Mouse (Mus musculus): ENCODE measurements around the gene Zbtb12.
A peak's percentile ranks its signal among the peaks of the same experiment; 100 is the strongest.
"Not testable (repeated sequence)": the region's sequence is repeated elsewhere in the genome, so short reads cannot be mapped to it uniquely, and the experiment has no call there.

Gene Zbtb12

GRCm38 (mm10) chr17:34879336-34879879, at the start of gene Zbtb12:
Zbtb12 (plus strand) TSS chr17:34879483.
- DNase-seq (ENCODE audit: low read depth, low spot score) = peak; percentile 58

DNA sequence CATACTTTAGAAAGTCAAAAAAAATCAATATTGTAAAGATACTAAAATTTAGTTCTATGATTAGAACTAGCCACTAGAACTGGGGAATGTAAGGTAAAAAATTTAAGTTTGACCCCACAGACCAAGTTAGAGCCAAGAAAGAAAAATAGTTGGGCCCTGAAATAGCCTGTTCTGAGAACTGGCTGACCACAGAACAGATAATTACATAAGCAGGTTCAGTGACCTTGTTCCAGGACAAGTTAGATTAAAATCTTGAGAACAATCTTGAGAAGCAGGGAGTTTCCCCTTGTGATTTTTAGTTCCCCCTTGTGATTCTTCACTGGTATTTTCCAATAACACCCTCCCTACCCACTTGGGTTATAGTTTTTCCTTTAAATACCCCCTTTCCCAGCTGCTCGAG, 48.5 kb upstream of the Zbtb12 start:
- not testable (repeated sequence) for DNase-seq (ENCODE audit: low read depth, low spot score)

DNA sequence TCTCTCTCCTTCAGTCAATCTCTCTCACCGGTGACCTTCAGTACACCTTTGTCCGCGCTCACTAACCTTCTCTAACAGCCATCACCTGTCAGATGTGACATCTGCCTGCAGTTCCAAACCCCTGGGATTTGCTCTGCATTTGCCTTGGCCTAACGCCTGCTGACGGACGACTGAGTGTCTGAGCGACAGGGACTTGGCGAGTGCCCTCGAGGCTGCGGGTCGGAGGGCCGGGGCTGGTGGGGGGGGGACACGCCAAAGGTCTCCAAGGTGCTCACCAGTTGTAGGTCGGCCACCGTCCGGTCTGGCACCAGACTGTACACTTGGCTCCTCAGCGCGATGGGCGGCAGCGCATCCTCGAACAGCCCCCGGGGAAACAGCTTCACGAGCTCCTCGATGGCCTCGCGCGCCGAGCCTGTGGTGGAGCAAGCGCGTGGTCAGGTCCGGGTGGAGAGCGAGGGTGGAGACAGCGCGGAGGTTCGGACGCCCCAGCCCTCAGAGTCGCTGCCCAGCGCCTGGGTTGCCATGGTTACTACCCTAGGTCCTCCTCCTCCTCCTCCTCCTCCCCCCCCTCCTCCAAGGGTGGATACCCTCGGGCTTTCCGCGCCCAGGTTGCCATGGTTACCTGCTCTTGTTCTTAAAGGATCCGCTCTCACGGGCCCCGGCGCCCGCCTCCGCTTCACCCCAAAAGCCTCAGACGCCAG, 43.0 kb upstream of the Zbtb12 start:
- no peak for DNase-seq (ENCODE audit: low read depth, low spot score)

GRCm38 (mm10) chr17:34836856-34837221, 42.4 kb upstream of the Zbtb12 start, which contains the start of the genes Stk19 and Dxo:
Stk19 (minus strand) TSS chr17:34836945.
Dxo (plus strand) TSS chr17:34837019.
- DNase-seq (ENCODE audit: low read depth, low spot score) = peak; percentile 97

- DNase-seq (ENCODE audit: low read depth, low spot score) = no peak
Observed at GRCm38 (mm10) chr17:34837464-34838324, 41.6 kb upstream of the Zbtb12 start.

DNA sequence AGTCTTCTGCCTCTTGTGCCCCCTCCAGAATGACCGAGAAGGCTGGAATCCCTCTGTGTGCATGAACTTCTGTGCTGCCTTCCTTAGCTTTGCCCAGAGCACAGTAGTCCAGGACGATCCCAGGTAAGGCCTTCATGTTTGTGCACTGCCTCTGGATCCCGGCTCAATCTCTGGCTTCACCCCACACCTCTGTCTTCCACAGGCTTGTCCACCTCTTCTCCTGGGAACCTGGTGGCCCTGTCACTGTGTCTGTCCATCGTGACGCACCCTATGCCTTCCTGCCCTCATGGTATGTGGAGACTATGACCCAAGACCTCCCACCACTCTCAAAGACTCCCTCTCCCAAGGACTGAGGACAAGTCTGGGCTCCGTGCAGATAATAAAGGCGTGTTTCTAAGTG, 40.5 kb upstream of the Zbtb12 start:
- no peak for DNase-seq (ENCODE audit: low read depth, low spot score)

DNA sequence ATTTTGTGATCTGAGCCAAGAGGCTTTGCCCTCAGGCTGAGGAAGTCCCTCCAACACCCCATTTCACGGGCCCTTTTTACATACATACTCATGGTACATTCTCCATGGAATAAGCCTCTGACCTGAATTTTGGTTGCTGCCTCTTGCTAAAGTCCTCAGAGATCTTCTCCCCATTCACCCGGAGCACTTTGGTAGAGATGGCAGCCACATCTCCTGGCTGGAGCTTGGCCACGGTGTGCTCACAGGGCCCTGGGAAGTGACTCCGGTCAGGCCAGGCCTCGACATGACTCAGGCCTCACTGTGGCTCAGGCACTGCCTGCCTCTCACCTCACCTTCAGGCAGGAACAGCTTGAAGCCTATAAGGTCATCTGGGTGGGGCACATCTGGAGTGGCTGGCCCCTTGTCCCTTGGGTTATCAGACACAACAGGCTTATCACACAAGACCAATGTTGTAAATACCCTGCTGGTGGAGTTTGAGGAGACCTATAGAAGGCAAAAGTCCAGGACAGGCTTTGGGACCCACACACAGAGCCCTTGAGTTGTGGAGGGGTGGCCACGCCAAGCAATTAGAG, 38.5 kb upstream of the Zbtb12 start:
- DNase-seq (ENCODE audit: low read depth, low spot score) = no peak

DNA sequence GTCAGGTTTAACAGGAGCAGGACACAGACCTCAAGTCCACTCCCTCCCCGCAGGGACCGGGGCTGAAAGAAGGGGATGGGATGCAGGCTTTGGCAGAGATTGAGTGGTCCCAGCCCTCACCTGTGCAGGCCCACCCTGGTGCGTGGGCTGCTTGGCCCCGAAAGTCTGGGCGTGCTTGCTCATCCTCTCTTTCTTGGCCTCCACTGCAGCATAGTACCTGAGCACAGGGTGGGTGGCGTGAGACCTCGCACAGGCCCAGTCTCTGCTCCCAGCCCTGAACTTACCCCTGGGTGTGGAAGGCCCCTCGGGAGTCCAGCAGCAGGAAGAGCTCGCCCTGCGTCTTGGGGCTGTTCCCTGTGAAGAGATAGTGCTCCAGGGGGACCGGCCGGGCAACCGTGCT, 34.4 kb upstream of the Zbtb12 start:
- no peak for DNase-seq (ENCODE audit: low read depth, low spot score)

DNA sequence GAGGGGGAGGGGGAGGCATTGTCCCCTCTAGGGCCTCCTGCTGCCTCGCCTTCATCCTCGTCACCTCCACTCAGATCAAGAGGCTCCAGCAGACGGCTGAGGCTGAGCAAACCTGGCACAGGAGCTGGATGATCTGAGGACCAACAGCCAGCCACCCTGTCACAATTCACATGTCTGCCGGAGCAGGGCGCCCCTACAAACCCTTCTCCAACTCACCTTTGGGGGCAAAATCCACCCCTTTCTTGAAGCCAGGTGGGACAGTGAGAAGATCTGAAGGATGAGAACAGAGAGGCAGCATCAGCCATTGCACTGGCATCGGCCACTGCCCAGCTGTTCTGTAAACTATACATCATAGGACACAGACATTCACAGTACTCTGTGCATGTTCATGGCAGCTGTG, 32.1 kb upstream of the Zbtb12 start:
- DNase-seq (ENCODE audit: low read depth, low spot score) = no peak

- no peak for DNase-seq (ENCODE audit: low read depth, low spot score)
Observed at GRCm38 (mm10) chr17:34847615-34848014, 31.7 kb upstream of the Zbtb12 start.

DNA sequence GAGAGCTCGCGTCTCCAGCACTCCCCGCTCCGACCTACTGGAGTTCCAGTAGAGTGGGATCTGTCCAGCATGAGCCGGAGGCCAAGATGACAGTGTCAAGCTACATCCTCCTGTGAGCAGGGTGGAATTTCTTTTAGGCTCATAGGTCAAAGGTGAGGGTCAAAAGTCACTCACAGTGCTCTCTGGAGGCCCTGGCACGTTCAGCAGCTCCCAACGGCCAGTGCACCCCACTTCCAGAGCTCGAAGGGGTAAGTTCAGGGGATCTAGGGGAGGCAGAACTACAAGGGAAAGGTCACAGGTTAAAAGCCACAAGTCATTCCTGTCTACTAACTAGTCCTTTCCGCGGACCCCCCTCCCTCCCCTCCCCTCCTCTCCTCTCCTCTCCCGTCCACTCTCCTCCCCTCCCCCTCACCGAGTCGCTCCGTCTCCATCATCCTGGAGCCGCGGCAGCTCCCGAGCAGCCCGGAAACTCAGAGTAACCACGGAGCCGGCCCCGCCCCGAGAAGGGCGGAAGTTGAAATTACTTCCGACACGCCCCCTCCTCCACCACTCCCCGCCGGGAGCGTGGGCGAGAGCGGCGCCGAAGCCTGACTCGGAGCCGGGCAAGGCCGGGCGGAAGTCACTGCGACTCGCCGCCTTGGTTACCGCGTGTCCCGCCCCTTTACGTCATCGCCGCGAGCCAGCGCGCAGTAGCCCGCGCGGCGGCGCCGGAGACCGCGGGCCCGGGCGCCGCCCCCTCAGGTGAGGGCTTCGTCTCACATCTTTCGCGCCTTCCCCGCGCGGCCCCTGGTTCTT, 29.4 kb upstream of the Zbtb12 start, which contains the start of the genes Skiv2l and Nelfe:
TSS of gene Skiv2l (minus strand) at position 489 of the 795 bp plus-strand sequence.
TSS of gene Nelfe (plus strand) at position 670 of the 795 bp plus-strand sequence.
- peak; percentile 99 for DNase-seq (ENCODE audit: low read depth, low spot score)

GRCm38 (mm10) chr17:34850517-34851125, 28.7 kb upstream of the Zbtb12 start:
- no peak for DNase-seq (ENCODE audit: low read depth, low spot score)

DNA sequence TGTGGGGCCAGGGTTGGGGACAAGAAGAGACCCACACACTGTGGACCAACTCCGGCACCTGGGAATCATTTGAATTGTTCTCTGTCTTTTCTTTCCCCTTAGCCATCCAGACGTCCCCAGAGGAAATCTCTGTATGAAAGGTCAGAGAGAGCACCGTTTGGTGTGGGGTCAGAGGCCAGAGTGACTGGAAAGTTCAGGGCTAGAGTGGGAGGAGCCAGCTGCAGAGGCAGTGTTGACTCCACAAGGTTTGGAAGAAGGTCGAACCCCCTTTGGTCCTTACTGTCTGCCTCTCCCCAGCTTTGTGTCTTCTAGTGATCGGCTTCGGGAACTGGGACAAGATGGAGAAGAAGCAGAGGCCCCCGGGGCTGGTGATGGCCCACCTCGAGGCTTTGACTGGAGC, 25.8 kb upstream of the Zbtb12 start:
- no peak for DNase-seq (ENCODE audit: low read depth, low spot score)

DNA sequence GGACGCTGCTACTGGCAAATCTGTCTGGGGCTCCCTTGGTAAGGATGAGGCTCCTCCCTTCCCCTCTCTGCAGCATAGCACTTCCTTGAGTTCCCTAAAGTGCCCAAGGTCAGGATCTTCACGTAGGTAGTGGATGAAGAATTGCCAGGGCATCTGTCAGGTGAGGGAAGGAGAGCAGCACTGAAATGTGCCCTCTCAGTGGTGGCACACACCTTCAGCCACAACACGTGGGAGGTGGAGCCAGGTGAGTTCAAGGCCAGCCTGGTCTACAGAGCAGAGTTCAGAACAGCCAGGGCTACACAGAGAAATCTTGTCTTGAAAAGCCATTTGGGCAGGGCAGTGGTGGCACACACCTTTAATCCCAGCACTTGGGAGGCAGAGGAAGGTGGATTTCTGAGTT, 24.5 kb upstream of the Zbtb12 start:
- no peak for DNase-seq (ENCODE audit: low read depth, low spot score)

DNA sequence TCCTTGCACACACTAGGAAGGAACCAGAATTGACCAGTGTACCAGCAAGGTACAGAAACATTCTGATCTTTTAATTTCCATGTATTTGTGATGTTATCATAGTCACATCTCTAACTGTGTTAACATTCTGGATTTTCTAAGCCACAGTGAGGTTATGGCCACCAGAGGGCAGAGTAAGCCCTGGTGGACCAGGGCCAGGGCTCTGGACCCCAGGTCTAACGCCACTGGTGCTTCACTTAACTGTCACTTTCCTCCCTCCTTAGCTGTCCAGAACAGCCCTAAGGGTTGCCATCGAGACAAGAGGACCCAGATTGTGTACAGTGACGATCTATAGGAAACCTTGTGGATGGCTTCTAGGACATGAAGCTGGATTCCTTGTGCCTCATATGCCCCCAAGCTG, 23.5 kb upstream of the Zbtb12 start:
- DNase-seq (ENCODE audit: low read depth, low spot score) = peak; percentile 73

DNA sequence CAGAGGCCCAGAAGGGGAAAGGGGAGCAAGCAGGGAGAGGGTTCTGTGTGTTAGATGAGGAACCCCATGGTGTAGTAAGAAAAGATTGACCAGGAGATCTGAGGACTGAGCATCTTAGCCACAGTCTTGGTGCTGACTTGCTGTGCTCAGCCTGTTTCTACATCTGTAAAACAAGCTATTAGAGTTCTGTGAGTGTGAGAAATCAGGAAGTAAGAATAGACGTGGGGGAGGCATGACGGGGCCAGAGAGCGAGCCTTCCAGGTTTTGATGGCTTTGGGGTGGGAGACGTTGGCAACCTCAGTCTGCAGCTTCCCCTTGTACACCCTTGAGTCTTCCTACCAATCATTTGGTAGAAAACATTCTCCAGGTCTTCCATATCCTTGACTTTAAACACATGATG, 20.6 kb upstream of the Zbtb12 start:
- DNase-seq (ENCODE audit: low read depth, low spot score) = no peak

GRCm38 (mm10) chr17:34860514-34860913, 18.8 kb upstream of the Zbtb12 start:
- no peak for DNase-seq (ENCODE audit: low read depth, low spot score)

DNA sequence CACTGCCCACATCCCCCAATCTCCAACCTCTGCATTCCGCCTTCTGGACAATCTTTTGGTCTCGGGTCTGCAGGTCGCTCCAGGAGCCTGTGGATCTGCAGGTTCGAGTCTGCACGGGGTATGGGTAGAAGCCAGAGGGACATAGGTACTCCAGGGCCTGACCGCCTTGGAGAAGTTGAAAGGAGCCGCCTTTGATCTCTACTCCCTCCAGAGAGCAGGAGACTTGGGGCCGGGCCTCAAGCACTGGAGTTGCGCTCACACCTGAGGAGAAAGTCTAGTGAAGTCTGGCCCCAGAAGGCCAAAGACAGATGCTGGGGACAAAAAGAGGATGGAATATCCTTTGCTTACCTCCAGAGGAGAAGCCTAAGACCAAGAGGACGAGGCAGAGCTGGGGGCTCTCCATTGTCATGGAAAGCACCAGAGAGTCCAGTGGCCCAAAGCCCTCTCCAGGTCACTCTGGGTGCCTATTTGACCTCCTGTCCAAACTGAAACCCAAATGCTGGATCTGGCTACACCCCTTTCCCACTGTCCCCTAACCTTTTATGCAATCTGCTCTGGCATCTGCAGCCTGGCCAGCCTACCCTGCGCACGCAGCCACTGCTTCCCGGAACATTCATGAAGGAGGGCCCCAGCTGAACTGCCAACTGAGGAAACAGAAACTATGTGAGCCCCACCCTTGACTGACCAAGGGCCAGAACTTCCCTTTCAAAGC, 17.4 kb upstream of the Zbtb12 start:
- no peak for DNase-seq (ENCODE audit: low read depth, low spot score)

DNA sequence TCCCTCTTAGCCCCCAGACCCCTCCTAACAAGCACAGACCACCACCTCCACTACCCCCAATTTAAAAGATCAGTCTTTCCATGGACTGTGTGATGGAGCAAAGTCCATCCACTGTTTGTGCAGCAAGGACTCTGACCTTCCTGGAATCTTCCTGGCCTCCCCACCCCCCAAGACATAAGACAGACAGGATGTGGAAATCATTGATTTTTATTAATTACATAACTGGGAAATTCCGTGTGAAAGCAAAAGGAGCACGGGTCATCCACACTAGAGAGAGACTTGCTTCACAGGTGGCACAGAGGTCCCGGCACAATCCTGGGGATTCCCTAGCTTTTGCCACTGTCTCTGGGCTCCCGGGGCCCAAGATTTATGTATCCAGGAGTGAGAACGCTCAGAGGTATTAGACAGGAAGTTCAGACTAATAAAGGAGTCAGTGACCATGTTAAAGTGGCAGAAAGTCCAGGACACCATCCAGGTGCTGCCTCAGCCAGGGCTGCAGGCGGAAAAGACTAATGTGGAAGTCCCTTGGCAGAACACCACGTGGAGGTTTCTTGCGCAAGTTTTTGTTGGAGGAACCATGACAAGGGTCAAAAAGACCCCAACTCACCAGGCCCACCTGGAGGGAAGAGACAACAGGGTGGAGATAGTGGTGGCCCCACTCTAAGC, 16.7 kb upstream of the Zbtb12 start, which contains the start of gene Cfb:
TSS of gene Cfb (minus strand) at position 103 of the 666 bp plus-strand sequence.
- no peak for DNase-seq (ENCODE audit: low read depth, low spot score)

DNA sequence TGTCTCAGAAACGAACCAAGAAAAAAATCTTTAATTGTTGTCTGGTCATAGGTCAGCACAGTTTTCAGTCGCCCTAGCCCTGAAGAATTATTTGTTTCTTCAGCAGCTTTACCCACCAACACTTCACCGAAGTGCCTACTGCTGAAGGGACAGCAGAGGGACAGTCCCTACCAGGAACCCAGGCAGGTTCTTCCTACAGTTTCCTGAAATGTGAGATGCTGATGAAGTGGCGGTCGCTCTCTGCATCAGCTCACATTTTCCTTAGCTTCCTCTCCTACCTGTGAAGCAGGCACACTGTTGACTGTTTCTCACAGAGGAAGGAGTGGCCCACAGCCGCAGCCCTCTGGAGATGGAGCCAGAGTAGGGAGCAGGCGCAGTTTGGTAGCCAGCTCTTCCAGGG, 13.3 kb upstream of the Zbtb12 start:
- no peak for DNase-seq (ENCODE audit: low read depth, low spot score)

All from CD4-positive, CD25-positive, alpha-beta regulatory T cell, adult 2 months (primary cell).